Mouse (Mus musculus): ENCODE measurements around the gene Tcl1b1. TPM values are rescaled to one million over a fixed set of nuclear protein-coding genes. Genes with fewer than 3 reads are reported as not detected.

The Tcl1b1 gene
- 8.5 and 11.8 TPM in 2 replicates for polyA plus RNA-seq (2012; rRNA removed)

DNA sequence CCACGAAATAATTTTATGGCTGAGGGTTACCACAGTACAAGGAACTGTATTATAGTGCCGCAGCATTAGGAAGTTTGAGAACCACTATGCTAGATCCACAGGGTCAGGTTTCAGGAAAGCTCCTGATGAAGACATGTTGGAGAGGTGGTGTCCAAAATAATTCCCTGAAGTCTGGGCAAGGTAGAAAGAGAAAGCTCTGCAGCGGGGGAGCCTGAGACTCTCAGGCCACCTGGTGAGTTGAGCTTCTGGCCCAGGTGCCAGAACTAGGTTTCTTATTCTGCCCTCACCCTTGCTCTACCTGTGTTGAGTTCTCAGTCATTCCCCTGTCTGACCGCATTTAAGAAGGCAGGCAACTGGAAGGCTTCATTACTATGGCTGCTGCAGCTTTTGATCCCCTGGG lies at the start of gene Tcl1b1:
TSS of gene Tcl1b1 (plus strand) at position 301 of the 400 bp plus-strand sequence.

DNA sequence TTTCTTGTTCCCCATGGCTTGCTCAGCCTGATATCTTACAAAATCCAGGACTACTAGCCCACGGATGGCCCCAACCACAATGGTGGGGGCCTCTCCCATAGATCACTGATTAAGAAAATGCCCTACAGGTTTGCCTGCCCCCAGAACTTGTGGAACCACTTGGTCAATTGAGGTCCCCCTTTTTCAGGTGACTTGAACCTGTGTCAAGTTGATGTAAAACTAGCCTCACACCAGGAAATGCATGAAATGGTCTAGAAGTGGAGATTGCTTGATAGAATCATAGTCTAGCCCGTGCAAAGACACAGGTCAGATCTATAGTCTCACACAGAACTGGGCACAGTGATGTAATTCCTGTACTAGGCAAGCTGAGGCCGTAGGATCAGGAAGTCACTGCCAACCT lies 13.8 kb upstream of the Tcl1b1 start, which contains the start of gene Tcl1b2:
TSS of gene Tcl1b2 (plus strand) at position 301 of the 400 bp plus-strand sequence.

GRCm38 (mm10) chr12:105176044-105176443 lies 16.6 kb downstream of the Tcl1b1 start, which contains the start of gene Tcl1b5:
Gene Tcl1b5 (plus strand): TSS chr12:105176344.

DNA sequence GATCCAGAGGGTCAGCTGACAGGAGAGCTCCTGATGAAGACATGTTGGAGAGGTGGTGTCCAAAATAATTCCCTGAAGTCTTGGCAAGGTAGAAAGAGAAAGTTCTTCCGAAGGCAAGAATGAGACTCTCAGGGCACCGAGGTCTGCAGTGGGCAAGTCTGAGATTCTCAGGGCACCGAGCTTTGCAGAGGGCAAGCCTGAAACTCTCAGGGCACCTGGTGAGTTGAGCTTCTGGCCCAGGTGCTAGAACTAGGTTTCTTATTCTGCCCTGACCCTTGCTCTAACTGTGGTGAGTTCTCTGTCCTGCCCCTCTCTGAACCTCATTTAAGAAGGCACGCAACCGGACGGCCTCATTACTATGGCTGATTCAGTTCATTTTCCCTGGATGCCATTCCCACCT lies 31.3 kb downstream of the Tcl1b1 start, which contains the start of gene Tcl1b3:
TSS of gene Tcl1b3 (plus strand) at position 301 of the 400 bp plus-strand sequence.

DNA sequence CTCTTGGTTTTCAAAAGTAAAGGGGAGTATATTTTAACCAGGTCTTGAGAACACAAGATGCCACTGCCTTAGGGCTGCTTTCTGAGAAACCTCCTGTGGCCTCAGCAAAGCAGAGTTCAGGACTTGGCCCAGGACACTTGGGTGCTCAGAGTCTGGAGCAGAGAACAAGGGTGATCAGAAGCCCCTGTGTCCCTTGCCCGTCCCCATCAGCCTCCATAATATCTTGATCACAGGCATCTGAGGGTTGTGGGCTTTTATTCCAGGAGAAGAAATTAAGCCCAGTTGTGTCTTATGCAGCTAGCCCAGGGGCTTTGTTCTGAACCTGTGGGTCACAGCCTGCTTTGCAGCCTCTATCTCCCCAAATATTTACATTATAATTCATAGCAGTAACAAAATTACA lies 42.2 kb downstream of the Tcl1b1 start, which contains the start of gene Tcl1b4:
TSS of gene Tcl1b4 (plus strand) at position 301 of the 400 bp plus-strand sequence.

Other genes starting within 250 kb of the Tcl1b1 start
- 3.0 and 3.4 TPM in 2 replicates for gene Syne3, start 149.9 kb upstream of the Tcl1b1 start, polyA plus RNA-seq (2012; rRNA removed)
- gene Glrx5, start 127.0 kb upstream of the Tcl1b1 start, polyA plus RNA-seq (2012; rRNA removed), result 119 and 124 TPM in 2 replicates
- gene Tcl1b2, start 13.7 kb upstream of the Tcl1b1 start, polyA plus RNA-seq (2012; rRNA removed), result 5.1 and 6.5 TPM in 2 replicates
- 0.80 and 0.86 TPM in 2 replicates for gene Tcl1b5, start 16.7 kb downstream of the Tcl1b1 start, polyA plus RNA-seq (2012; rRNA removed)
- gene Tcl1b3, start 31.4 kb downstream of the Tcl1b1 start, polyA plus RNA-seq (2012; rRNA removed), result 1.6 and 2.5 TPM in 2 replicates
- gene Tcl1b4, start 42.3 kb downstream of the Tcl1b1 start, polyA plus RNA-seq (2012; rRNA removed), result 2.2 and 3.1 TPM in 2 replicates
- gene Tcl1, start 63.1 kb downstream of the Tcl1b1 start, polyA plus RNA-seq (2012; rRNA removed), result 26.5 and 35.3 TPM in 2 replicates
- not detected in 2 replicates for gene Tunar, start 174.2 kb downstream of the Tcl1b1 start, polyA plus RNA-seq (2012; rRNA removed)

Measured in ovary, adult 2 months (tissue).